Mouse (Mus musculus): ENCODE data around the gene Serpina3c. TPM values are rescaled to one million over a fixed set of nuclear protein-coding genes. Genes with fewer than 3 reads are reported as not detected.

Serpina3c gene
- polyA plus RNA-seq, 1 experiment from 2014 or later, result not detected

GRCm38 (mm10) chr12:104151989-104152388 is 1.7 kb downstream of the Serpina3c start:
- Histone ChIP-seq H3K27ac (no peak overlapping the region), H3K9me3 (ENCODE audit: control insufficient read depth, low read length) (no peaks in the 10 kb centered on the region), H3K36me3 (replicated peaks; ENCODE audit: control insufficient read depth, insufficient read depth) (no peaks in the 10 kb centered on the region), H3K4me3 (replicated peaks; ENCODE audit: low read length) (no peak overlapping the region), H3K27me3 (ENCODE audit: control insufficient read depth, insufficient read depth, low read length) (no peaks in the 10 kb centered on the region), H3K4me2 (replicated peaks) (no peak overlapping the region), H3K9ac (no peak overlapping the region), H3K4me1 (replicated peaks; ENCODE audit: control insufficient read depth, insufficient read depth, low read length) (no peaks in the 10 kb centered on the region)
- DNase-seq (ENCODE audit: low spot score) (no peak), ATAC-seq (ENCODE audit: low FRiP score) (no peak)
- WGBS, result 81% methylated on average over 2 of the region's 2 CpGs

- Histone ChIP-seq H3K27me3 (ENCODE audit: control insufficient read depth, insufficient read depth, low read length) (no peaks in the 10 kb centered on the region), H3K36me3 (replicated peaks; ENCODE audit: control insufficient read depth, insufficient read depth) (no peaks in the 10 kb centered on the region), H3K4me2 (replicated peaks) (no peak overlapping the region), H3K4me1 (replicated peaks; ENCODE audit: control insufficient read depth, insufficient read depth, low read length) (no peaks in the 10 kb centered on the region), H3K9ac (no peak overlapping the region), H3K27ac (no peak overlapping the region), H3K9me3 (ENCODE audit: control insufficient read depth, low read length) (no peaks in the 10 kb centered on the region), H3K4me3 (replicated peaks; ENCODE audit: low read length) (no peak overlapping the region)
- WGBS, result 86% methylated on average over 2 of the region's 2 CpGs
- DNase-seq (ENCODE audit: low spot score) (no peak), ATAC-seq (ENCODE audit: low FRiP score) (no peak)
Measured at GRCm38 (mm10) chr12:104145571-104145970, 8.1 kb downstream of the Serpina3c start.

- Histone ChIP-seq H3K27me3 (ENCODE audit: control insufficient read depth, insufficient read depth, low read length) (no peaks in the 10 kb centered on the region), H3K4me1 (replicated peaks; ENCODE audit: control insufficient read depth, insufficient read depth, low read length) (no peaks in the 10 kb centered on the region), H3K9ac (no peak overlapping the region), H3K4me3 (replicated peaks; ENCODE audit: low read length) (no peak overlapping the region), H3K36me3 (replicated peaks; ENCODE audit: control insufficient read depth, insufficient read depth) (no peaks in the 10 kb centered on the region), H3K4me2 (replicated peaks) (no peak overlapping the region), H3K27ac (no peak overlapping the region), H3K9me3 (ENCODE audit: control insufficient read depth, low read length) (no peaks in the 10 kb centered on the region)
- ATAC-seq (ENCODE audit: low FRiP score), result no peak
- no peak for DNase-seq (ENCODE audit: low spot score)
- 86% methylated on average over 1 of the region's 1 CpGs for WGBS
Measured at GRCm38 (mm10) chr12:104143286-104143685, 10.4 kb downstream of the Serpina3c start.

GRCm38 (mm10) chr12:104142427-104142826 is 11.2 kb downstream of the Serpina3c start:
- ATAC-seq (ENCODE audit: low FRiP score) (no peak), DNase-seq (ENCODE audit: low spot score) (no peak)
- no peaks in the 10 kb centered on the region for H3K27me3 ChIP-seq (ENCODE audit: control insufficient read depth, insufficient read depth, low read length)
- H3K4me2 ChIP-seq (replicated peaks), result no peak overlapping the region
- no peaks in the 10 kb centered on the region for H3K9me3 ChIP-seq (ENCODE audit: control insufficient read depth, low read length)
- no peak overlapping the region for H3K9ac ChIP-seq
- H3K36me3 ChIP-seq (replicated peaks; ENCODE audit: control insufficient read depth, insufficient read depth), result no peaks in the 10 kb centered on the region
- H3K4me3 ChIP-seq (replicated peaks; ENCODE audit: low read length), result no peak overlapping the region
- no peaks in the 10 kb centered on the region for H3K4me1 ChIP-seq (replicated peaks; ENCODE audit: control insufficient read depth, insufficient read depth, low read length)
- 56% methylated on average over 1 of the region's 1 CpGs for WGBS
- no peak overlapping the region for H3K27ac ChIP-seq

- Histone ChIP-seq H3K4me3 (replicated peaks; ENCODE audit: low read length) (no peak overlapping the region), H3K4me2 (replicated peaks) (no peak overlapping the region), H3K27me3 (ENCODE audit: control insufficient read depth, insufficient read depth, low read length) (no peaks in the 10 kb centered on the region), H3K4me1 (replicated peaks; ENCODE audit: control insufficient read depth, insufficient read depth, low read length) (no peaks in the 10 kb centered on the region), H3K9me3 (ENCODE audit: control insufficient read depth, low read length) (no peaks in the 10 kb centered on the region), H3K9ac (no peak overlapping the region), H3K36me3 (replicated peaks; ENCODE audit: control insufficient read depth, insufficient read depth) (no peaks in the 10 kb centered on the region), H3K27ac (no peak overlapping the region)
- no peak for ATAC-seq (ENCODE audit: low FRiP score)
- no peak for DNase-seq (ENCODE audit: low spot score)
- 94% methylated on average over 1 of the region's 1 CpGs for WGBS
Measured at GRCm38 (mm10) chr12:104141506-104141905, 12.2 kb downstream of the Serpina3c start.

- 98% methylated on average over 4 of the region's 4 CpGs for WGBS
- no peaks in the 10 kb centered on the region for H3K27me3 ChIP-seq (ENCODE audit: control insufficient read depth, insufficient read depth, low read length)
- DNase-seq (ENCODE audit: low spot score) (no peak), ATAC-seq (ENCODE audit: low FRiP score) (no peak)
- H3K9me3 ChIP-seq (ENCODE audit: control insufficient read depth, low read length), result no peaks in the 10 kb centered on the region
- no peak overlapping the region for H3K4me3 ChIP-seq (replicated peaks; ENCODE audit: low read length)
- H3K4me1 ChIP-seq (replicated peaks; ENCODE audit: control insufficient read depth, insufficient read depth, low read length), result no peaks in the 10 kb centered on the region
- H3K9ac ChIP-seq, result no peak overlapping the region
- H3K36me3 ChIP-seq (replicated peaks; ENCODE audit: control insufficient read depth, insufficient read depth), result no peaks in the 10 kb centered on the region
- no peak overlapping the region for H3K27ac ChIP-seq
- H3K4me2 ChIP-seq (replicated peaks), result no peak overlapping the region
Measured at GRCm38 (mm10) chr12:104140543-104141103, 13.0 kb downstream of the Serpina3c start.

- ATAC-seq (ENCODE audit: low FRiP score), result no peak
- no peak overlapping the region for H3K9ac ChIP-seq
Measured at GRCm38 (mm10) chr12:104138216-104138615, 15.5 kb downstream of the Serpina3c start.

GRCm38 (mm10) chr12:104131041-104131440 is 22.6 kb downstream of the Serpina3c start:
- H3K27ac ChIP-seq, result no peak overlapping the region
- no peaks in the 10 kb centered on the region for H3K4me1 ChIP-seq (replicated peaks; ENCODE audit: control insufficient read depth, insufficient read depth, low read length)
- H3K27me3 ChIP-seq (ENCODE audit: control insufficient read depth, insufficient read depth, low read length), result no peaks in the 10 kb centered on the region
- ATAC-seq (ENCODE audit: low FRiP score) (no peak), DNase-seq (ENCODE audit: low spot score) (no peak)
- no peak overlapping the region for H3K9ac ChIP-seq
- H3K9me3 ChIP-seq (ENCODE audit: control insufficient read depth, low read length), result no peaks in the 10 kb centered on the region
- no peaks in the 10 kb centered on the region for H3K36me3 ChIP-seq (replicated peaks; ENCODE audit: control insufficient read depth, insufficient read depth)
- H3K4me2 ChIP-seq (replicated peaks), result no peak overlapping the region
- no peak overlapping the region for H3K4me3 ChIP-seq (replicated peaks; ENCODE audit: low read length)

More at GRCm38 (mm10) chr12:104138216-104138615, 15.5 kb downstream of the Serpina3c start:
- Histone ChIP-seq H3K4me2 (replicated peaks) (no peak overlapping the region), H3K4me1 (replicated peaks; ENCODE audit: control insufficient read depth, insufficient read depth, low read length) (no peaks in the 10 kb centered on the region), H3K36me3 (replicated peaks; ENCODE audit: control insufficient read depth, insufficient read depth) (no peaks in the 10 kb centered on the region), H3K9me3 (ENCODE audit: control insufficient read depth, low read length) (no peaks in the 10 kb centered on the region), H3K27me3 (ENCODE audit: control insufficient read depth, insufficient read depth, low read length) (no peaks in the 10 kb centered on the region), H3K27ac (no peak overlapping the region), H3K4me3 (replicated peaks; ENCODE audit: low read length) (no peak overlapping the region)
- WGBS, result 88% methylated on average over 2 of the region's 2 CpGs
- no peak for DNase-seq (ENCODE audit: low spot score)

GRCm38 (mm10) chr12:104127696-104128095 is 26.0 kb downstream of the Serpina3c start, which contains the start of gene Serpina3b:
Gene Serpina3b (plus strand): TSS chr12:104127996.
- no peak for DNase-seq (ENCODE audit: low spot score)
- H3K27me3 ChIP-seq (ENCODE audit: control insufficient read depth, insufficient read depth, low read length), result no peaks in the 10 kb centered on the region

GRCm38 (mm10) chr12:104125021-104125560 is 28.6 kb downstream of the Serpina3c start:
- no peak for DNase-seq (ENCODE audit: low spot score)
- Histone ChIP-seq H3K4me1 (replicated peaks; ENCODE audit: control insufficient read depth, insufficient read depth, low read length) (no peaks in the 10 kb centered on the region), H3K27me3 (ENCODE audit: control insufficient read depth, insufficient read depth, low read length) (no peaks in the 10 kb centered on the region), H3K4me3 (replicated peaks; ENCODE audit: low read length) (no peak overlapping the region), H3K9me3 (ENCODE audit: control insufficient read depth, low read length) (no peaks in the 10 kb centered on the region), H3K9ac (no peak overlapping the region), H3K4me2 (replicated peaks) (no peak overlapping the region), H3K27ac (no peak overlapping the region), H3K36me3 (replicated peaks; ENCODE audit: control insufficient read depth, insufficient read depth) (no peaks in the 10 kb centered on the region)
- 88% methylated on average over 5 of the region's 5 CpGs for WGBS
- no peak for ATAC-seq (ENCODE audit: low FRiP score)

More at GRCm38 (mm10) chr12:104127696-104128095, 26.0 kb downstream of the Serpina3c start, which contains the start of gene Serpina3b:
- H3K36me3 ChIP-seq (replicated peaks; ENCODE audit: control insufficient read depth, insufficient read depth), result no peaks in the 10 kb centered on the region
- no peak within 1 kb of the TSS for H3K4me2 ChIP-seq (replicated peaks)
- H3K4me1 ChIP-seq (replicated peaks; ENCODE audit: control insufficient read depth, insufficient read depth, low read length), result no peaks in the 10 kb centered on the region
- no peak within 1 kb of the TSS for H3K27ac ChIP-seq
- no peak within 1 kb of the TSS for H3K9ac ChIP-seq
- 89% methylated on average over 5 of the region's 5 CpGs for WGBS
- ATAC-seq (ENCODE audit: low FRiP score), result no peak
- no peak within 1 kb of the TSS for H3K4me3 ChIP-seq (replicated peaks; ENCODE audit: low read length)
- no peaks in the 10 kb centered on the region for H3K9me3 ChIP-seq (ENCODE audit: control insufficient read depth, low read length)
